Mouse (Mus musculus) cerebellum, adult 11 months (tissue): ENCODE results near the gene Gbx2.

ENCODE experiments used
- DNase-seq: peaks from one replicate; pipeline ENCODE4 v3.0.0; 2022

Gbx2 gene

DNA sequence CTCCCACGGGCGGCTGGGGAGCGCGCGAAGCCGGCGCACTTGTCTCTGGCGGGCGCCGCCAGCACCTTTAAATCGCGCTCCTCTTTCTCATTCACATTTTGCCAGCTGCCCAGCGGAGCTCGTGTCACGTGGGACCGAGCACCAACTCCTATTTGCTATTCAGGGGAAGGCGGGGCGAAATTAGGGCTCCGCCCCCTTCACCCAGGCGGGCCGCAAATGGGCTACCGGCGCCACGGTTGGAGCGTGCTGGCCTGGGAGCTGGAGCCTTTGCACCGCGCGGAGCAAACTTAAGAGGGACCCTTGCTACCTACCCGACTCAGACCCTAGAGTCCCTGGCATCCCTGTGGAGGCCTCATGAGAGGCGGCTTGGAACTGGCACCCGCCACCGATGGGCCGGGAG lies at the start of gene Gbx2:
Gbx2 (minus strand) TSS at position 60 of the 400 bp plus-strand sequence.
- no peak for DNase-seq

DNA sequence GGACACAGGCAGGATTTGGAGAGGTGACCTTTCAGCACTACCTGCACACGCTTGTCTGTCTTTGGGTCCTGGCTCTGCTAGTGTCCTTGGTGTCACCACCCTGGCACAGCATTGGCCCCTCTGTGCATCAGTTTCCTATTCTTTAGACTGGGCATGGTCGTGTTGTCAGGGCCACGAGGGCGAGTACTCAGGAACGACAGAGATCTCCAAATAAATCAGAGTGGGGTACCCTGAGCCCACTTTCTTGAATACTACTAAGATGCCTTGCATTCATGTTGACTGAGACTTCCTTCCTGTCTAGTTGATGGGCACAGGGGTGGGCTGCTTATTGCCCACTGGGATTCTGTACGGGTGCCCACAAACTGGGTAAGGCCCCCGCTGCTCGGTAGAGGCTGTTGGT lies 46.3 kb upstream of the Gbx2 start:
- DNase-seq = no peak

DNA sequence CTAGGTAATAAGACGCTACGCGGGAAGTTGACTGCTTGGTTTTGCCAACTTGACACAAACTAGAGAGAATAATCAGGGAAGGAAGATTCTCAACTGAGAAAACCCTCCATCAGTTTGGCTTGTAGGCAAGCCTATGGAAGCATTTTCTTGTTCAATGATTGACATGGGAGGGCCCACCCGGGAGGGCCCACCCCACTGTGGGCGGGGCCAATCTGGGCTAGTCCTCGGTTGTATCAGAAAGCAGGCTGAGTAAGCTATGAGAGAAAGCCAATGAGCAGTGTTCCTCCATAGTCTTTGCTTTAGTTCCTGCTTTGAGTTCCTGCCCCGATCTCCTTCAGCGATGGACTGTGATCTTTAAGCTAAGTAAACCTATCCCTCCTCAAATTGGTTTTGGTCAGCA lies 45.4 kb upstream of the Gbx2 start:
- DNase-seq = no peak

DNA sequence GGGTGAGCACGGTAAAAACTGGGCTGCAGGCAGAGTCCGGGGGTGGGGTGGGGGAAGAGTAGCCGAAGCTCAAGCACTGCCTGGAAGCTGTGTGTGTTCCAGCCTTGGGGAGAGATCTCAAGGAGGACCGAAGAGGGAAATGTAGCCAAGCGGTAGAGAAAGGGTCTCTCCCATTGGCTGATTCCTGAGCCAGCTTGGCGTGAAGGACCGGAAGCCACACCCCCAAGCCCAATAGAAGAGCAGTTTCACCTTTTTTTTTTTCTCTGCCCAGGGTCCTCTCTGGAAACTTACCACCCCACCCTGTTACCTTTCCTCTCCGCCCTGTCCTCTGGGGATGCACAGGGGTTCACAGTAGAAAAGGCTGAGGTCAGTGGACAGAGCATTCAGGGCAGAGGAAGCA lies 43.6 kb upstream of the Gbx2 start:
- DNase-seq = no peak

DNA sequence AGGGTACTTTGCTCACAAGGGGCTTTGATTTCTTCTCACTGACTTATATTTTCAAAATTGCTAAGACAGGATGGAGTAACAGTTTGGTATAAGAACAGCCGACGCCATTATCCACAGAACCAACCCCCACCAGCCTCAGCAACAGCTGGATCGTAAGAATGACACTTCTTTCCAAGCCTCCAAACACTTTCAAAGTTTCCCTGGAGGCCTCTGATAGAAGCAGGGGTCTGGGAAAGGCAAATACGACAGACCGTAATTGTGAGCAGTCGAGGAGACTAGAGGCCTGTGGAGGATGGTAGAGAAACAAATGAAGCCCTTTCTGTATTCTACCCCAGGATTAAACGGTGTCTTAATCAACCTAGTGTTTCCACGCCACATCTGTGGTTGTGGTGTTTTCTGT lies 40.9 kb upstream of the Gbx2 start:
- DNase-seq = no peak

DNA sequence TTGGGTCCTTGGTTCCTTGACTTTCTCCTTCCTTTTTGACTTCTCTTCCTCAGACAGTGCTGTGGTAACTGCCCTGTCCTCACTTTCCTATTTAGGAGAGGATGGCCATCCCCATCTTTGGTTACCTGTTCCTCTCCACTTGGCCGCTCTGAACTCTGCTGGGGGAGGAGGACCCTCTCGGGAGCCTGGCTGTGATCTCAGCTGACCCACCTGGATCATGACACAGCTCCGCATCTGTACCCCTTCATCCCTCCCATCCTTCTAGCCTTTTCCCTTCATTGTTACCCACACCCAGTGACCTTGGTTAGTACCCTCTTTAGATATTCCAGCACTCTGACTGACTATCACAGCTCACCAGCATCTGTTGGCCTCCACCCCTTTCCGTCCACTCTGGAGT lies 38.7 kb upstream of the Gbx2 start:
- no peak for DNase-seq

DNA sequence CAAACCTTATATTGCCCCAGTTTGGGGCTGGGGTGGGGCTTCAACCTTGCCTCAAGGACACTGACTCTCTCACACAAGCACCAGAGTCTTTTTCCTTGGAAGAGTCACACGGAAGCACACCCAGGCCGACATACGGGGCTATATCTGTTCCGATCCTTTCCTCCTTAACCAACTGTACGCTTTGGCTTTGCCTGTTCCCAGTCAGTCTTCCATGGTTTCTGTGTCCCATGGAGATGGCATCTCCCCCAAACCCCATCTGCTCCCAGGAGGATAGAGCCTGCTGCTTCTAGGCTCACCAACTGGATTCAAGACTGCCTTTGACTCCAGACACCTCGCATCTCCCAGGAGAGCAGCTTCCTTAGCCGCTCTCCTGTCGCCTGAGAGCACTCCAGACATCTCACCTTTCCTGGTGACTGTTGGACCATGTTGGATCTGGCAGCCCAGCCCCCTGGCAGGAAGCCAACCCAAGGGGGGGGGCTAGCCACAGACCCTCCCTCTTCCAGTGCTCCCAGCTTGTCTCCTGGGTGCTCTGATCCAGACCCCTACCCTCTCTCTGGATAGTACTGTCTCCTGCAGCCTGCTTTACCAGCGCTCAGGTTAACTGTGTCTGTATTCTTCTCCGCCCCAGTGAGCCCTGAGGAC lies 38.2 kb upstream of the Gbx2 start:
- peak; percentile 13 for DNase-seq

DNA sequence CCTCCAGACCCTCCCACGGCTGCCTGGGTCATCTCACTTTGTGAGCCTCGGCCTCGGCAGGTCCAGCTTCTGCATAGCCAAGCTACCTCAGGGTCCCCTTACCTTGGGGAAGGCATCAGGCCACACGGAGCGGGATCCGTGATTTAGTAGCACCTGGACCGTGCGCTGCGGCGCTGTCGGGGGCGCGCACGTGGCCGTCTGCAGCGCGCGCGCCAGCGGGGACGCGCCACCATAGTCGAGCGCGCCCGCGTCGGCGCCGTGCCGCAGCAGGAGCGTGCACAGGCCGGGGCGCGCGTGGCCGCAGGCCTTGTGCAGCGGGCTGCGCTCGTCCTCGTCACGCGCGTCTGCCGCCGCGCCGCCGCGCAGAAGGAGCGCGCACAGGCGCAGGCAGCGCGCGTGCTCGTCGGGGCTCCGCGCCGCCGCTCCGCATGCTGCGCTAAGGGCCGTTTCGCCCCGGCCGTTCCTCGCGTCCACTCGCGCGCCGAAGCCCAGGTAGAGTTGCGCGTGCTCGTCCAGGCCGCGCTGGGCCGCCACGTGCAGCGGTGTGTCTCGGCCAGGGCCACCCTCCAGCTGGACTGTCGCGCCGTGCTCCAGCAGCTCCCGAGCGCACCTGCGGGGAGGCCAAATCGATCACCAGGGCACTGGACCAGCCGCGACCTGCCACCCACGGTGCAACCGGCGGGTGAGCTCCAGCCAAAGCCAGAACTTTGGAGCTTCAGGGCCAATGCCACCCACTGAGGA lies 37.3 kb upstream of the Gbx2 start:
- DNase-seq = peak; percentile 57

DNA sequence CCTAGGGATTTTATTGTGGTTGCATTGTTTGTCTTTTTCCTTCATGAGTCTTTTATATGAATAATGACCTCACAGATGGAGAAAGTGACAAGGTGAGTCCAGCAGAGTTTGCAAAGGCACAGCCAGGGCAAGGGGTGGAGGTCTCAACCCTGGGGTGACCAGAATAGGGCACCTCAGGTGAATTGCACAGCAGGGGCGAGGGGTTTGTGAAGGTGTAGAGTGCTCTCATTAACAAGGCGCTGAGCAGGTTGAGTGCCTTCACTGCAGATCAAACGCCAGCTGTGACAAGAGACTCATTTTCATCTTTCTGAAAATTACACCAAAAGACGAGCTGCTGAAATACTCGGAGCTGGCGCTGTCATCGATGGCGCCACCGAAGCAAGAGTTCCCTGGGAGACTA lies 36.6 kb upstream of the Gbx2 start:
- no peak for DNase-seq

DNA sequence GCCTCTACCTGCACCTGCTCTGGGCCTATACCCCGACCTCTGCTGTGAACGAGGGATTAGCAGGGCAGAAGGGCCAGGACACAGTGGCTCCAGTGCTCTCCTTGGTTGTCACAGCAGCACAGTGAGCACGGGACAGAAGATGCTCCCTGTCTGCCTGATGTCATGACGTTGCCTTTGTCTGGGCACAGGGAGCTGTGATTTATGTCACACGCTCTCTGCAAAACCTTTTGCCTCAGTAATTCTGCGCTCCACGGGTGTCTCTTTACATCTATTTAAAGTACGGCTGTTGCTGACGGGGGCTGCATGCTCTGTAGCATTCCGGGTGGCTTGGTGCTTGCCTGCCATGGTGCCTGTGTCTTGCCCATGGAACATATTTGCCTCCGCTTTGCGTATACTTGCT lies 33.4 kb upstream of the Gbx2 start:
- DNase-seq = no peak

DNA sequence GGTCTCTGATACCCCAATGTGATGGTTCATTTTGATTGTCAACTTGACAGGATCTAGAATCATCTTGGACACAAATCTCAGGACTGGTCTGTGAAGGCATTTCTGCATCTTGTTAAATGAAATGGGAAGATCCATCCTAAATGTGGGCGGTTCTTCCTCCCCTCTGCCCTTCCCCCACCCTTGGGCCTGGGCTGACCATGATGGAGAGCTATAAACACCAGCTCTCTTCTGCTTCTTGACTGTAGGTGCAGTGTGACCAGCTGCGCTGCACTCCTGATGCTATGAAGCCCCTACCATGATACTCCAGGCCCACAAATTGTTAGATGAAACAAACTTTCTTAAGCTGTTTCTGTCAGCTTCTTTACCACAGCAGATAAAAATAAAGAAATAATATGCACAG lies 32.3 kb upstream of the Gbx2 start:
- DNase-seq = no peak

DNA sequence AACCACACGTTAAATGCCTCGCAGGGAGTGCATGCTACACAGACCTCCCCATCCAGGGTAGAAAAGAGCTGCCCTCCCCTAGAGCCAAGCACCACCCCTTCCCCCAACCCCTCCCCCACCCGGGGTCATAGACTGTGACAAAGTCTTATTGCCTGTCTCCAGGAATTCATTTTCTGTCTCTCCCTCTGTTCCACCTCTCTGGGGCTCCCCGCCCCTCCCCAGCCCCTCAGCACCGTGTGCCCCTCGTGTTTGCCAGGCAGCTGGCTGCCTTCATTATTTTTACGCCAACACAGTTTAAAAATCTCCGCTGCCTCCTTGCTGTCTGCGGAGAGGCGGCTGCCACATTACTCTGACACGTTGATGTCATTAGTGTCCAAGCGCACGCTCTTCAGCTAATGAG lies 31.1 kb upstream of the Gbx2 start:
- no peak for DNase-seq

DNA sequence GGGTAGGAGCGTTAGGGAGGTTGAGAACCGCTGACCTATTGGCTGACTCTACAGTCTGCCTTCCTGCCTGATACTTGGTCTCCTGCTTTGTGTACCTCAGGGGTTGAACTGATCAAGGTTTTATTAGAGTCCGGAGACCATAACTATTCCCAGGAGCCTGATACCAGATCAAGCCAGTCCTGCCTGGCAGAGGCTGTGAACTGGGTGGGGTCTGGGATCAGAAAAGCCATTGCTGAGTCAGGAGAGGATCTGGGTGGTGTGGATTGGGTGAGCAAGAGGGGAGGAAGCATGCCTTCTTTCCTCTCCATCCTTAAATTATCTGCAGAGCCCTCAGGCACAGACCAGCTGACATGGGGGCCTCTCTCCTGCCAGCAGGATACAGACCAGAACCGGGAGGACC lies 28.4 kb upstream of the Gbx2 start:
- DNase-seq = no peak

DNA sequence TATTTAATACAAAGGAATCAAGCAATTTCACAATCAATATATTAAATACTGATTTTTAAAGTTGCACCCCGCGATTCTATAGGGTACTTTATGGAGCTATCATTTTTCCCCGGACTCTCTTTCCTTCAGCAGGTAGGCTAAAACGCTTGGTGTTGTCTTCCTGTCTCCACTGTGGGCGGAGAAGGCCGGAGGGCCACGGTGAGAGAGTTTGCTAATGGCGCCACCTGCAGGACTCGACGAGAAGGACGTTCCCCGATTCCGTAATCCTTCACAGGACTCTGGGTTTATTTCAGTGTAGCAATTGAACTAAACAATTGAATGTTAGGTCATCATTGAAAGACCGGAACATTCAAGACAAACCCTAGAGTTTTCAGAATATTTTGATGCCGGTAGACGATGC lies 12.2 kb upstream of the Gbx2 start:
- DNase-seq = peak; percentile 69

DNA sequence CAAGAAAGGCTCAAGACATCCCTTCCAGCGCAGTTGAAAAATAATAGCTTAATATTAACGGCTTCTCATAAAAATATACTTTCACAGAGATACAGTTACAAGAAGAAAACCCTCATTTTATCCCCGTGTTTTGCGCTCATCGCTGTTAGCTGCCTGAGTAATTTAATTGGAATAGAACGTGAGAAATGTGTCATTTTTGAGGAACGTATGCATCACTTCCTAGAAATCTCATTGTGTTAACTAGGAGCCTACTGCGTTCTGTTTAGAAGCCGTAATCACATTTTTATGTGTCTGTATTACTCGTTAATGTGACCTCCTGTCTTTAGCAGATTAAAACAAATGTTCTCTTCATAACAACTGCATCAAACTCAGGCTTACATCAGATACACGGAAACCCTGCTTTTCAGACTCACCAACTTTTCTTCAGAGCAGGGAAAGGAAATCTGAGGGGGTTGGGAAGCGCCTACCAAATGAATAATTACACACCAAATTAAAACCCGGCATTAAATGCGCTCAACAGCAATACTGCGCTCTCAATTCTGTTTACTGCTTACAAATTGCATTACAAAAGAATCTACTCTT lies 11.5 kb upstream of the Gbx2 start:
- DNase-seq = no peak

DNA sequence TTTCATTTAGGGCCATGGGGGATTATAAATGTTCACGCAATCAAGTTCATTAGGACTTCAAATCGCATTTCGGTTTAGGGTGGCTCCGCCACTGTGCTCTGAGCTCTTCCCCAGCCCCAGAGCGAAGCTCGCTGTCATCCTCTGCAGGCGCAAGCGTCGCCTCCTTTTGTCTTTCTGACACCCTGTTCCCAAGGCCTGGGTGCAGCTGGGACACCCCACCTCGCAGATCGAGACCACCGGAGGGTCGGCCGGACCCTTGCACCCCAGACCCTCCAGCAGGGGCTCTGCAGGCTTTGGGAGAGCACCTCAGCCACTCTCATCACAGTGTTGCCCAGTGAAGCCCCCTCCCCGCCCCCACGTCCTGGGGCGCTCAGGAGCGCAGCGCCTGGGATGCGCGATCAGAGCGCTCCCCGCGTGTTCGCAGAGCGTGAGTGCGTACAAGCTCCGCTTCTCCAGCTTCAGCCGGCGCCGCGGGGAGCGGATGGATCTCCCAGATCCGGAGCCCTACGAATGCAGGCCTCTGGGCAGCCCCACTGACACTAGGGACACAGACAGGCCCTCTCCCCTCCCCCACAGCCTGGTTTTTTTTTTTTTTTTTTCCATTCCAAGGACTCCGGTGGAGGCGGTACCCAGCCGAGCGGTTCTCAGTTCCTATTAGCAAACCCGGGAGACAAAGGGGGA lies 10.9 kb upstream of the Gbx2 start:
- DNase-seq = no peak

DNA sequence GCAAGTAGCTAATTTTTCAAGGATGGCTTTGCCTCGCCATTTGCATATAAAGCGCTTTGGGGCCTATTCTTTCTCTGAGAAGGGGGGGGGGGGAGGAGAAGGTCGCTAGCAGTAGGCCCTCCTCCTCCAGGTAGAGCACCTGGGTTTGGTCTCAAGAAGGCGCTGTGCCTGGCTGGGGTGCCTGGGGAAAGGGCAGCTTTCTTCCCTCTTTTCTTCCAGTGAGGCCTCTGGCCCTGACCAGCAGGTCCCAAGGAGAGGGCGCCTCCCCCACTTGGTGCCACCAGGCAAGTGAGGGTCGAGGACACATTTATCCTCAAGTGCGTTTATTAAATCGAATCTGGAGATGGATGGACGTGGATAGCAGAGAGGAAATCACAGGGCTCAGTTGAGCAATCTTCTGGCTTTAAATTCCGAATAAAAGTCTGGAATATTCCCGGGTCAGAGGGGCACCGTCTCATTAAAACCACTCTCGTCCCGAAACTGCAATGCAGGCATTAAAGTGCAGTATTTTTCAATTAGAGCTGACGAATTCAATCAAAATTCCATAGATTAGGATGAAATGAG lies 10.1 kb upstream of the Gbx2 start:
- no peak for DNase-seq

DNA sequence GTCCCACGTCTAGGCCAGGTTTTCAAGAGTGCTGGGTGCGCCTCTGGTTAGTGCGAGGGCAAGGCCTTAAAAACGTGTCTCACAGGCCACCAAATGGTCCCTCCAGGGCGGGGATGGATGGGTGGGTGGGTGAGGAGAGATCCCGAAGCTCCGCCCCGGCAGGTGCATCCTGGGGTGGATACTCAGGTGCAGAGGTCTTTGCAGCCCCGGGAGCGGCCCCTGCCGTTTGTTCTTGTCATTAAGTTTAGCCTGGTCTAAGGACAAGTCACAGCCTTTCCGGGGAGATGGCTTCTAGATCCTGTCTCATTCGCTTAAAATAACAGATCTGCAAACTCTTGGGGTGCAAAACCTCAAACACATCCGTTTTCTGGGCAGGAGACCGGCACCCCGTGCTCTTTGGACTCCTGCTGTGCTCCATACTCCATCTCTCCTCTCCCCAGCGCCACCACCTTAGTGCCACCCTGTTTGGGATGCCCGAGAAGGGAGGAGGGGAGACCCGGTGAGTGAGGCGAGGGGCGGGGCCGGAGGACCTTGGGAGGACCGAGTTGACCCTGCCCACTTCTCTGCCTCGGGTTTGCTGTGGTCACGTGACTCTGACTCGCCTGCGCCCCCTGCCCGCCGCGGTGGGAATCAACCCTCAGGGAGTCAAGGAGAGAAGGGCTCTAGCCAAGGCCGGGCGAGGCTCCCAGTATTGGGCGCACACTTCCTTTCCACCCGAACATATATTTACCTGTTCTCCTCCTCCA lies 9.2 kb upstream of the Gbx2 start:
- DNase-seq = peak; percentile 33

DNA sequence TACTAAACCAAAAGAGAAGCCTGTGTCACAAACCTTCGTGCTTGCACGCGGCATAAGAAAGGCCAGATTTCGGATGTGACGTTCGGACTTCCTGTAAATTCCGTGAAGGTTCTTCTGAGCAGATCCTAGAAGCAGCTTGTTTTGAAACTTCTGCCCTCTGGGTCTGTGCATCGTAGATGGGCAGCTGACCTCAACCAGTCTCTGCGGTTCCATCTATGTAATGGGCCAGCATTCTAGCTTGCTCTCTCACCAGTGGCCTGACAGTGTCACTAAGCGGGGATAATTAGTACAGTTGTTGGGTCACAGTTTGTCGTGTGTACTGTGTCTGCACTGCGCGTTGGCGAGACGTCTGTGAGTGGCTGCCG lies 8.6 kb upstream of the Gbx2 start:
- no peak for DNase-seq

DNA sequence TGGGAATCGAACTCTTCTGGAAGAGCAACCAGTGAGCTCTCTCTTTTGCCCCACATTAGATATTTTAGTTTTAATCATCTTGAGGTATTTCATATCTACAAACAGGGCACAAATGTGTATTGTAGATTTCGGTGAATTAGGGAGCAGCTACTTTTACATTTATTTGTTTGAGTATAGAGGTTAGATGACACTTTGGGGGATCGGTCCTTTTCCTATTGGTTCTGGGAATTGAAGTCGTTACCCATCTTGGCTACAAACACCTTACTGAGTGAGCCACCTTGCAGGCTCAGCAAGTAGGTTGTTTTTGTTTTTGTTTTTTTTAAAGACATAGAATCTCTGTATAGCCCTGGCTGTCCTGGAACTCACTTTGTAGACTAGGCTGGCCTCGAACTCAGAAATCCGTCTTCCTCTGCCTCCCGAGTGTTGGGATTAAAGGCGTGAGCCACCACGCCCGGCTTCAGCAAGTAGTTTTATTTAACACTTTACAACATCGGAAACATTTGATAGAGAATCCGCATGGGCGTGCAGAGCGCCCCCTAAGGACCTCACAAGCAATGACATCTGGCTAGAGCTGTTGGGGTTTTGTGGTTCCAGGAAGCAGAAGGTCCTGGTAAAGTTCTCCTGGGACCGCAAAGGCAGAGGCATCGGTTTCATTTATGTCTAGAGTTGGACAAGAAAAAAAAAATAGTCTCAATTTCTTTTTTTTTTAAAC lies 8.1 kb upstream of the Gbx2 start:
- DNase-seq = no peak

DNA sequence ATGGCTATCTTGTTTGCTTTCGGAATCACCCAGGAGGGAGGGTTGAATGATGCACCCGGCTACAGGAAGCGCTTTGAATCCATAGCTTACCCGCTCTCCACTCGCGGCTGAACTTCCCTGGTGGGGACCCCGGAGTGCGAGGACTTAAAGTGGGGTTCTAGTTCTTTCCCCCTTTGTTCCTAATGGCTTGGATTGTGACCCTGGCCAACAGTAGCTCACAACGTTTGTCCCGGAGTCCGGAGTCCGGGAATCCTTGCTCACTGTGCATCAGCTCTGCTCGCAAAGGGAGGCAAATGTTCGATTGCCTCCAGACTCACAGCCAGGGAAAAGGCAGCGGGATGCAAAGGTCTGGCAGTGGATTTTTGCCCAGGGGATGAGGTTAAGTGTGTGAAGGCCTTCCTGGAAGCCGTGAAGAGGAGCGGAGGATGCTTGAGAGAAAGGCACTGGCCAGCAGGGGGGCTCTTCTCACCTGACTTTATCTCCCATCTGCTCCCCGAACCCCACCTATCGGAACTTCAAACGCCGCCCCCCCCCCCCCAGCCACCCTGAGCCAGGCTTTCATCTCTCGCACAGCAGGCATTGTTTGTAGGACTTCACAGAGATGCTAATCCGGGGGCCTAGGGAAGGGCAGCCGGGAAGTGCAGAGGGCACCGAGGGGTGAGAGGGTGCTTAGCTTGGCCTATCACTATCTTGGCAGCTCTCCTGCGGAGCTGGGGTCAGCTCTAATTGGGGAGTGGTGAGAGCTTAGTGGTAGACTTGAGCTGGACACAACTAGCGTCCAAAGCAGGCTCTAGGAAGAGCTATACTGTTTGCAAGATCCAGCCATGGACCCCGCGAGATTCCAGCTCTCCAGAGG lies 4.7 kb upstream of the Gbx2 start:
- DNase-seq = no peak
